Mouse (Mus musculus) cerebellum, postnatal 36 days (tissue): ENCODE results near the gene Nop2.

Experiments
- DNase-seq, 2 experiments: peaks; one replicate each; pipeline ENCODE4 v3.0.0; 2021 to 2022; ENCODE audit warnings: mixed read lengths in 2 of 2

The Nop2 gene

GRCm38 (mm10) chr6:125131302-125132156 is at the start of gene Nop2:
TSS of gene Nop2 (plus strand) at chr6:125131909.
- peak; percentile 77 to 85 for DNase-seq

DNA sequence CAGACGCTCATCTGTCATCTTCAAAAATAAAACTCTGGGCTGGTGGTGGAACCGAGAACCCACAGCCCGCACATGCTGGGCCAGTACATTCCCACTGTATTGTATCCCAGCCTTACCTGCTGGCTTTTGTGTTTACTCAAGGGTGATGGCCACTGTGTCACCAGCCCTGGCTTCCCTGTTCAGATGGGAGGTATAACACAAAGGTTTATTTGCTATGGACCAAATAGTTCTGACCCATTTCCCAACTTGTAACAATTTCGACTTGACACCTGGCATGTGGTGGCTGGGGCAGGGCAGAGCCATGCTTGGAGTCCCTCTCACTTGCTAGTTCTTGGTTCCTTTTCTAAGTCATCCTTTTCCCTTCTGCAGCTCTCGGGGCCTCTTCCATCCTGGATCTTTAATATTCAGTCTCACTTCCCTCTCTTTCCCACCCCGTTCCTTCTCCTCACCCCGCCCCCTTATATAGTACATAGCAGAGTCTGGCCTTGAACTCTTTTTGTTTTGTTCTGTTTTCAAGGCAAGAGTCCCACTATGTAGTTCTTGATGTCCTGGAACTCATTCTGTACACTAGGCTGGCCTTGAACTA is 48.8 kb upstream of the Nop2 start:
- no peak for DNase-seq

DNA sequence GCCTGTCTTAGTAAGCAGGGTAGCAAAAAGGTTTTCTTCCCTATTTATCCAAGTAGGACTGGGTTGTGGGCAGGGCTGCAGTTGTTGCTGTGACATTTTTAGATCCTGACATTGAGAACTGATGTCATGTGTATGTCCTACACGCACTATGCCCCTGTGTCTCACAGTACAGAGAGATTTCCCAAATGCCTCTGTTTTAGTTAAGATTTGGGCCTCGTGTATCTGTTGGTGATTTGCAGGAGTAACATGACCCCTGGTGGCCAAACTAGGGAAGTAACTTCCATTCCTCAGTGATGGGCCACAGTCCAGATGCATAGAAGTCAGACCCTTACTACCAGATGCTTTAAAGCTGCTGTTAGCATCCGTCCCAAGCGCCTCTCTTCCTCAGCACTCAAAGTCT is 47.3 kb upstream of the Nop2 start:
- peak; percentile 55 to 76 for DNase-seq

- DNase-seq, result no peak
Measured at GRCm38 (mm10) chr6:125087937-125088336, 43.8 kb upstream of the Nop2 start.

- peak; percentile 76 to 83 for DNase-seq
Measured at GRCm38 (mm10) chr6:125088561-125089321, 43.0 kb upstream of the Nop2 start.

DNA sequence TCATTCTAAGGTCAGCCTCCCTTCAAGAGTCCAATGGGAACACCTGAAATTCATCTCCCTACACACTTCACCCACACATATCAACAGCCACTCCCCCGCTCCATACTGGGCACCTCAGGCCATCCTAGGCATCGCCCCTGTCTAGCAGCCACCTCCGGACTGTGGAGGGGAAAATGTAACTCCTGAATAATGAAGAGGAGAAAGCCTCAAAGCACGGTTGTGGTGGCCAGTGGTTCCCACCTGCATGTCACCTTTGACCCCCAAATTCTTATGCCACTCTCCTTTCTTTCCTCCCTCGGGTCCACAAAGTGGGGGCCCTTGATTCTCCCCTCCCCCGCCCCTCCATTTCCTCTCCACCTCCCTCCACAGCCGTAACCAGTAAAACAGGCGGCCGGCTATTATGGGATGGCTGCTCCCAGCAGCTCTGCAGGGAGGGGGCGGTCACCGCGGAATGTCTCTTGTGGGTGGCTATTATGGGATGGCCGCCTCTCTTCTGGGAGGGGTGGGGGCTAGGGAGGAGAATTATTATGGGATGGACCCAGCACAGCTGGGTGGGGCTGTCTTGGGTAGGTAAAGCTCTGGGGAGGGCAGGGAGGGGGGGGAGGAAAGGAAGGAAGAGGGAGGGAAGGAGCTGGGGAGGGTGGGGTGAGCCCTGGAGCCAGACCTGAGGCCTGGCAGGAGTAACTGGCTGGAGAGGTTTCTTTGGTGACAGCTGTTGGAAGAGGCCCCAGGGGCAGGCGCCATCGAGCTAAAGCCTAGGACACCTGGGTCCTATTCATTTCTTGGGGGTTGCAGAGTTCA is 42.0 kb upstream of the Nop2 start:
- peak; percentile 71 to 85 for DNase-seq

DNA sequence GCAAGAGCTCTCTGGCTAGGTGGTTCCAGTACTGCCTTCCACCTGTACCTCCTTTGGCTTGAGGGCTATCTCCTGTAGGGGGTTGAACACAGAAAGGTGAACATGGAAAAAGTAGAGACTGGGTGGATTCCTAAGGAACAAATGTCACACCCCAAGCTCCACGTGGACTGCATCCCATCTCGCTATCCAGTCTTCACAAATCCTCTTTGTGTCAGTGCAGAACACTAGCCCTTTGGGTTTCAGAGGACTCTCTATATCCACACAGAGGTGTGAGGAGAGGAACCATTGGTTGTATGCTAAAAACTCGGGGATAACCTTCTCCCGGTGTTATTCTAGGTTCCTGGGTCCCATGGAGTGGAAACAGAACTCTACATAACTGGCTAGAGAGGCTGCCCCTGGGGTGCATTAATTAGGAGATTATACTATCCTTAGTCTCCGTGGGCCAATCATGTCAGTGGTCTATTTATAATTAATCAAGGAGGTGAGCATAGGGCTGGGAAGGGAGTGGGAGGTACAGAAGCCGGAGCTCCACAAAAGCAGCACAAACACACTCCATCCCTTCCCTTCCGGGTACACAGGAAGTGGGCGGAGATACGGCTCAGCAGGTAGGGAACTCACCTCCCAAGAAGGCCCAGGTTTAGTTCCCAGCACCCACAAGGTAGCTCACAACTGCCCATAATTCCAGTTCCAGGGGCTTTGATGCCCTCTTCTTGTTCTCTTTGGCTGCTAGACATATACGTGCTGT is 41.2 kb upstream of the Nop2 start:
- DNase-seq, result no peak

DNA sequence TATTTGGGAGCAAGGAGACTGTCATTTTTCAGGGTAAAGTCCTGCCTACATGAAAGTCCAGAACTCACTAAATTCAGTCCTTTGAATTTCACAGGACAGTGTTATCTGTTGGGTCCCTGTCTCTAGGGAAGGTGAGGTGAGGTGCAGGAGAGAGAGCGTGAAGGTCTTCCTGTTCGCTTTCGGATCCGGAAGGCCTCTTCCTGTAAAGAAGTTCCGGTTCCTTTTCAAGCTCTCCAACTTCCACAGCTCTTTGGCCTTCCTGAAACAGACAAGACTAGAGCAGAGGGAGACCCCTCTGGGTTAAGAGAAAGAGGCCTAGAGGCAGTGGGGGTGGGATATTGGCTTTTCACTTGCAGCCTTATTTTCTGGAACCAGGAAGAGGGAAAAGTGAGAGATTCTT is 39.3 kb upstream of the Nop2 start:
- no peak for DNase-seq

DNA sequence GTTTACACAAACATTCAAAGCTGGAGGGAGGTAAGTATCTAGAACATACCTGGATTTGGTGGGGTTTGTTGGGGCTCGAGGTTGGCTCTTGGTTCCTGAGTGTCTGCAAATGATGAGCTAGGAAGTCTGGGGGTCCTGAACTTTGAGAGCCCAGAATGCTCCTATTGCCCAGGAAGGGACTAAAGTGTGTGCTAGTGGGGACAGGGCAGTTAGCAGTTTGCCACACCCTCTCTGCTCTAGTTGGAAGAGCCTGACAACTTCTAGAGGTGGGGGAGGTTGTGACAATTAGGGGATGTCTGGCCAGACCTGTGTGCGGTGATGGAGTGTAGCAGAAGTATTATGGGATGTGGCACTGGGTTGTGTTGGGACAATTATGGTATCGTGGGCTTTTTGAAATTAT is 36.9 kb upstream of the Nop2 start:
- DNase-seq, result no peak

DNA sequence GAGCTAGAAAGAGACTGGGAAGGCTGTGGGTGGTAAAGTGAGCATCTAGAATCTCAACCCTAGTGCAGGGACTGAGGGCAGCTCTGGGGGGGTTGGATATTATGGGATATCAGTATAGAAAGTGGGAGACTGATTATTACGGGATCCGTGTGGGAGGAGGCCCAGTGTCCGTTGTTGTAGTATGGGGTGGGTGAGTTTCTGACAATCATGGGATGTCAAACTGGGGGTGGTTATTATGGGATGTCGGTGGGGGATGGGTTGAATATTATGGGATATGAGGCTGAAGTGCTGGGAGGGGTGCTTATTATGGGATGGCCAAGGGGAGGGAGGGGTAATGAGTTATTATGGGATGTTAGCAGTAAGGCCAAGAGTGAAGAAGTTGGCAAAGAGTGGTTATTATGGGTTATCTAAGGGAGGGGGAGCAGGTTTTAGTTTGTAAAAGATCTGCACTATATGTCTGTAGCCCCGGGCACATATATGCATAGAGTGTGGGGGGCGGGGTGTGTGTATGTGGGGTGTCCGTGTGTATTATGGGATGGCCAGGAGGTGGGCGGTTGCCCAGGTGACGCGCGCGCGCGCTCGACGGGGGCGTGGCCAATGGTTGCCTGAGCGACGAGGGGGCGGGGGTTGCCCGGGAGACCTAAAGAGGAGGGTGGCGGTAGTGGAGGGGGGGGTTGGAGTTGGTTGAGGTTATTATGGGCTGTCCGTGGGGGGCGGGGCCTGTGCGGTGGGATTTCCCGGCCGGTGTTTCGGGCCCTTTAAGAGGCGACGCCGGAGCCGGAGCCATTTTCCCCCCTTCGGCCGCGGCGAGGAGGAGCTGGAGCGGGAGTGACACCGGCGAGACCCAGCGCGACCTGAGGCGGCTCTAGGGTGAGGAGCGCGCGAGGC is 36.1 kb upstream of the Nop2 start, which contains the start of gene Chd4:
Gene Chd4 (plus strand): TSS at position 591 of the 888 bp plus-strand sequence.
- DNase-seq, result peak; percentile 97 to 99

DNA sequence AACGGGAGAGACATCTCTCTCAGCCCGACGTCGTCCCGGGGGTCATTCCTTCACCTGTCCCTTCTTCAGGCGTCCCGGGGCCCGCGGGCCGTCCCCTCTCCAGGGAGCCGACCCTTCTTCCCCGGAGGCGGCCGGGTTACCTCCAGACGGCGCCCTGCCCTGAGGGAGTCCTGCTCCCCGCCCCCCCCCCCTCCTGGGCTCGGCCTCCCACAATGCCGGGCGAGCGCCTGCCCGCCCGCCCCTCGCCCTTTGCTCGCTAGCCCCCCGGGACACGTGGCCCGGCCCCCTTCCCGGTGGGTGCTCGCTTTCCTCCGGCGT is 35.5 kb upstream of the Nop2 start:
- no peak for DNase-seq

DNA sequence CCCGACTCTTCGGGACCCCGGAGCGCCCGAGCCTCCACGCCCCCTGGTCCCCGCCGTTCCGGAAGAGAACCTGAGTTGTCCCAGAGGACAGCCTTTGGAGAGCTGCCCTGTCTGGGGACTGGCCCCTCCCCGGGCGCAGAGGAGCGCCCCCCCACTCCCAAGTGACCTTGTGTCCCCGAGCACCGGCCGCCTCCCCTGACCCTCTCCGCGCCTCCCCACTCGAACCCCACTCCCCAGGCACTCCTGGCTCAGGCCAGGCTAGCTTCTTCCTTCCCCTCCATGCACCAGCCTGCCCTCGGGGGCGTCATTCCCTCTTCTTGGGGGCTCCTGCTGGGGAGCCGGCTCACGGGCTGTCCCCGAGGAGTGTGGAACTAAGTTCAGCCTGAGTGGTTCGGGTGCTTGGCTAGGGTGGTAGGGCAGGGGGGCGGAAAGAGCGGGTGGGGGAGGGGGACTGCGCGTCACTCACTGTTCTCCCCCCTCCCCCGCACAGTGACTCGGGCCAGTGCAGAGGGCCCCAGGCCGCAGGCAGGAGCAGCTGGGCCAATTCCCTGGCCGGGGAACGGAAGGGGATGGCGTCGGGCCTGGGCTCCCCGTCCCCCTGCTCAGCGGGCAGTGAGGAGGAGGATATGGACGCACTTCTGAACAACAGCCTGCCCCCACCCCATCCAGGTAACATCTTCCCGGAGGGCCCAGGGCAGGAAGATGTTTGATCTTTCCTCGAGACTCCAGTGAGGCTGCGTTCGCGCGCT is 34.9 kb upstream of the Nop2 start:
- peak; percentile 53 to 66 for DNase-seq

- peak; percentile 36 to 52 for DNase-seq
Measured at GRCm38 (mm10) chr6:125097346-125097689, 34.4 kb upstream of the Nop2 start.

- DNase-seq, result no peak
Measured at GRCm38 (mm10) chr6:125097951-125098350, 33.8 kb upstream of the Nop2 start.

DNA sequence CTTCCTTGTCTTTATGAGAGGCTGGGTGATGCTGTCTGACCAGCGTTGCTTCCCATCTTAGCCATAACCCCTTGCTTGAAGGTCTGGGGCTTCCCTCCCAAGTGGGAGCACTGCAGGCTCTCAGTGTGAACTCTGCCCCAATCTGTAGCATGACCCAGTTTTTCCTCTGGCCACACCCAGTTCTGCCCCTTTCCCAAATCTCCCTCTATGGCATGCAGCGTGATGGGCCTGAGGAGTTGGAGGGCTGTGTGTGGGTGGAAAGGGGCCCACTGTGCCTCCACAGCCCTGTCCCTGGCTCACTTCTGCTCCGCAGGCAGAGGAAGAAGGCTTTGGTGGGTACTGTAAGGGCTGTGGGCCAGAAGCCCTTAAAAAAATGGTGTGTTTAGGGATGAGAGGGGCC is 33.2 kb upstream of the Nop2 start:
- DNase-seq, result peak in 1 of 2 experiments; percentile 27

DNA sequence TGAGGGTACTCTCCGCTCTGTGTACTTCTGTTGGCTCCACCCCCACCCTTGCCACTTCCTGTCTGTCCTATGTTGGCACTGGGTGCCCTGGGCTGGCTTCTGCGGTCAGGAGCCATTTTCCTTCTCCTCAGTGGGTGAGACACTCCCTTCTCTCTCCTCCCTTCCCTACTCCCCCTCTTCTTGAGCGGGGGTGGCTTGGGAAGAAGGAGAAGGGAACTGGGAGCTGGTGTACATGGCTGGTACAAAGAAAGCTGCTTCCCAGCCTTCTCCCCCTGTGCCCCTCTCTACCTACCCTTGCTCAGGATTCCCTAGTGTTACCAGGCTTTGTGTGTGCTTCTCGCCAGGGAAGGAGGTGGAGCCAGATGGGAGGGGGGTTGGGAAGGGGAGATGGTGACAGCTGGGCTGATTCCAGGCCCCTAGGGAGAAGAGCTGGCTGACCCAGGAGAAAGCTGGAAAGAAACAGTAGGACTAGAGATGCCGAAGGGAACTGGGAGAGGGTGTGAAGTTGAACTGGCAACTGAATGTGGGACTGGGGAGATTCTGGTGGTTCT is 32.2 kb upstream of the Nop2 start:
- peak; percentile 34 to 36 for DNase-seq

GRCm38 (mm10) chr6:125101444-125101843 is 30.3 kb upstream of the Nop2 start:
- no peak for DNase-seq

DNA sequence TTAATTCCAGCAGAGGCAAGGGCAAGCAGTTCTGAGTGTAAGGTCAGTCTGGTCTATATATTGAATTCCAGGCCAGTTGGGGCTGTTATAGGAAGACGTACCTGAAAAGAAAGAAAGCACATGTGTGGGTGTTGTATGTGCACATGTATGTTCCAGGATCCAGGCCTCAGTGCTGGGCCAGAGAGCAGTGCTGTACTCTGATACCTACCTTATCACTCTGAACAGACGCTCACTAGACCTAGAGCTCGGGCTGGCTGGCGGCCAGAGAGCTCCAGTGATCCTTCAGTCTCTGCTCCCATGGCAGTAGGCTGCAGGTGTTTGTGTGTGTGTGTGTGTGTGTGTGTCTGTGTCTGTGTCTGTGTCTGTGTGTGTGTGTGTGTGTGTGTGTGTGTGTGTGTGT is 27.5 kb upstream of the Nop2 start:
- DNase-seq, result no peak

DNA sequence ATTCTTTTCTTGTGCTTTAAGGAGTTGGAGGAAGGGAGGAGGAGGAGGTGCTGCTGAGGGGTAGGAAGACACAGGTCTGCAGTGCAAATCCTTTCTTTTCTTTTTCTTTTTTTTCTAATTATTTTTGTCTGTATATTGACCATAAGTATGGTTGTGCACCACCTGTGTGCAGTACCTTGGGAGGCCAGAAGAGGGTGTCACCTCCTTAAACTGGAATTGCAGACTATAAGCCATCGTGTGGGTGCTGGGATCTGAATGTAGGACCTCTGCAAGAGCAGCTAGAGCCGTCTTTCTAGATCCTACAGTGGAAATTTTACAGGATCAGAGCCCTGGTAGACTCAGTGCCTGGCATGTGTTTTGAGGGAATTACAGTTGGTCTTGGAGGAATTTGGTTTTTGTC is 24.0 kb upstream of the Nop2 start:
- DNase-seq, result no peak

GRCm38 (mm10) chr6:125109371-125109770 is 22.3 kb upstream of the Nop2 start:
- no peak for DNase-seq
